Mouse (Mus musculus): ENCODE data around the gene Polr3h. TPM values are rescaled to one million over a fixed set of nuclear protein-coding genes. Genes with fewer than 3 reads are reported as not detected.

The Polr3h gene
- polyA plus RNA-seq, 1 experiment from 2014 or later = 82.6 TPM

DNA sequence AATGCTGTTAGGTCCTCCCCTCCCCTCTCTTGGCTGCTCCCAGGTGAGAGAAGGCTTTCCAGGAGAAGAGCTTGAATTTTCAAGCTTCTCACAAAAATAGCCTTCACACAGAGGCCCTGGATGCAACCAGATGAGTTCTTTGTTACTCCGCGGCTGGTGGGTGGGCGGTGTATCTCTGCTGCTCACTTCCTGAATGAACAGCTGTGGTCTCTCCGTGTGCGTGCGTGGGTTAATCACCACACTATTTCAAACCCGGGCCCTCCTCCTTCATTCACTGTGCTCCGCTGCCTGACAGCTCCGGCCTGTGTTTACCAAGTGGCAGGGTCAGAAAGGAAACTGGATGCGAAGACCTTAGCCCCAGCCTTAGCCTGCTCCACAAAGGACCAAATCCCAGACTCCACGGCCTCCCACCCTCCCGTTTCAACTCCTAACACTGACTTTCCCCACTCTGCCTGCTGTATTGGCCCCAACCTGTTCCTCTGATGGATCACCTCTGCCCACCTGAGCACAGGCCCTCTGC, 7.0 kb upstream of the Polr3h start:
- no peak overlapping the region for H3K27ac ChIP-seq
- 34% methylated on average over 12 of the region's 12 CpGs for WGBS (ENCODE audit: insufficient replicate concordance)
- H3K9me3 ChIP-seq (replicated peaks) = no peaks in the 10 kb centered on the region
- DNase-seq (no peak), ATAC-seq (ENCODE audit: low read depth) (no peak)
- H3K36me3 ChIP-seq = no peaks in the 10 kb centered on the region
- peaks cover 27% of the 10 kb centered on the region for H3K27me3 ChIP-seq
- no peak overlapping the region for H3K9ac ChIP-seq
- H3K4me3 ChIP-seq (replicated peaks) = no peak overlapping the region
- peaks cover 28% of the 10 kb centered on the region for H3K4me1 ChIP-seq (replicated peaks)
- no peak overlapping the region for H3K4me2 ChIP-seq

DNA sequence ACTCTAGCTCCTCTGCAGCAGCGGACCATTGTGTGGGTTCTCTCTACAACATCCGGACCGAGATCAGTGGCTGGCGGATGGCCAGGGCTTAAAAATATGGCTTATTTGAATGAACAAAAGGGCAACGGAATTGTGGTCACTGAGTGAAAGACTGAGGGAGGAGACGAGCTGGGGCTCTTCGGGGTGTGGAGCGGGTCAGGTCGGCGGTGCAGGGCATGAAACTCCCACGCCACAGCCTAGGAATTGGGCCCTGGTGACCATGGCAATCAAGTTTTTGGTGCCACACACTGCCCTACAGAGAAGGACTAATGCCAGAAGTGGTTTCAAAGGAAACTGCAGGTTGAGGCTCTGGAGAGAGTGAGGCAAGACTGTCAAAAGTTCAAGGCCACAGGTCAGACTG, 2.2 kb upstream of the Polr3h start:
- H3K9me3 ChIP-seq (replicated peaks) = no peaks in the 10 kb centered on the region
- 0 out of 2 replicates have a peak, but pooled peaks cover 2% of the 10 kb centered on the region for H3K27me3 ChIP-seq
- no peak for DNase-seq
- H3K4me3 ChIP-seq (replicated peaks) = no peak overlapping the region
- no peak for ATAC-seq (ENCODE audit: low read depth)
- H3K27ac ChIP-seq = peak overlapping the region; percentile 58
- H3K36me3 ChIP-seq = peaks cover 8% of the 10 kb centered on the region
- H3K4me1 ChIP-seq (replicated peaks) = peaks cover 48% of the 10 kb centered on the region
- H3K9ac ChIP-seq = no peak overlapping the region
- no peak overlapping the region for H3K4me2 ChIP-seq
- WGBS (ENCODE audit: insufficient replicate concordance) = 55% methylated on average over 11 of the region's 11 CpGs

DNA sequence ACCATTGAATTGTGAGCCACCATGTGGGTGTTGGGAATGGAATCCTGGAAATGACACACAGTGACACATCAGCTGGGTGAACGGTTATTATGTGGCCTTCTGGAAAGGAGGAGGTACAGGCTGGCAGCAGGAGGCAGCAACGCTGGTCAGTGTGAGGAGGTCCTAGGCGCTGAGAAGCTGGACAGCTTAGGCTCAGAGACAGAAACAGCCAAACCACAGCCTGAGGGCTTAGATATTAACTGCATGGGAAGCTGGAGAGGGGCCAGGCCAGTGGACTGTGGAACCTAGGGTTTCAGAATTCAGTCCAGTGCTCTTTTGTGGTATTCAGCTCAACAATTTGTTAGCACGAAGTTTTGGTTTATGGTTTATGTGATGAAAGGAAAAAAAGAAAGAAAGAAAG, 1.7 kb upstream of the Polr3h start:
- peaks cover 11% of the 10 kb centered on the region for H3K36me3 ChIP-seq
- H3K4me2 ChIP-seq = no peak overlapping the region
- DNase-seq (no peak), ATAC-seq (ENCODE audit: low read depth) (no peak)
- 0 out of 2 replicates have a peak, but pooled peaks cover 2% of the 10 kb centered on the region for H3K27me3 ChIP-seq
- peaks cover 49% of the 10 kb centered on the region for H3K4me1 ChIP-seq (replicated peaks)
- no peaks in the 10 kb centered on the region for H3K9me3 ChIP-seq (replicated peaks)
- no peak overlapping the region for H3K9ac ChIP-seq
- peak overlapping the region; percentile 63 for H3K27ac ChIP-seq
- 38% methylated on average over 4 of the region's 4 CpGs for WGBS (ENCODE audit: insufficient replicate concordance)
- H3K4me3 ChIP-seq (replicated peaks) = no peak overlapping the region

DNA sequence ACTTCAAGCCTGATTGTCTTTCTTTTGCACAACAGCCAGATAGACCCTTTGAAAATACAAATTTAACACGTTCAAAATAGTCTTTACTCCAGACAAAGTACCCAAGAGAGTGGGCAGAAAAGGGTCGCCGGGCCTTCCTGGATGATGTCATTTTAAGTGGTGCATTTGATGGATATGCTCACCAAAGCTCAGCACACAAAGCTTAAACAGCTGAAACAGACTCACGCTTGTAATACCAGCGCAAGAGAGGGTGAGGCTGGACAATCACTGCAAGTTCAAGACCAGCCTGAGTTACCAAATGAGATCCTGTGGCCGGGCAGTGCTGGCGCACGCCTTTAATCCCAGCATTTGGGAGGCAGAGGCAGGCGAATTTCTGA, 394 bp upstream of the Polr3h start:
- H3K4me1 ChIP-seq (replicated peaks) = peaks cover 49% of the 10 kb centered on the region

DNA sequence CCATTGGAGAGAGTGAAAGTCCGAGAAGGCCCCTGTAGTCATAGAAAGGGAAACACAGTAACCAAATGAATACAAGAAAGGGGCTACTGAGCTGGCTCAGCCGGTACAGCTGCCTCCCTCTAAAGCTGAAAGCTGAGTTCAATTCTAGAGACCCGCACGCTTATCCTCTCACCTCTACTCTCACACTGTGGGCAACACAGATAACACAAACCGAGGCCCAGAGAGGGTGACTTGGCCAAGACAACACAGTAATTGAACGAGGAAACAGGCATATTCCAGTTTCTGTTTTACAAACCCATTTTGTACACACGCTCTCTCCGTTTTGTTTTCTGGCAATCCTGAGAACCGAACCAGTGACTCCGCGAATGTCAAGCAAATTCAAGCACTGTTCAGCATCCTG, 1.1 kb downstream of the Polr3h start:
- Histone ChIP-seq H3K9ac (peak overlapping the region; percentile 86), H3K4me1 (replicated peaks) (peaks cover 54% of the 10 kb centered on the region), H3K27ac (peak overlapping the region; percentile 79), H3K9me3 (replicated peaks) (no peaks in the 10 kb centered on the region), H3K27me3 (0 out of 2 replicates have a peak, but pooled peaks cover 2% of the 10 kb centered on the region), H3K36me3 (peaks cover 34% of the 10 kb centered on the region), H3K4me2 (peak overlapping the region; percentile 100), H3K4me3 (replicated peaks) (peak overlapping the region; percentile 81)
- ATAC-seq (ENCODE audit: low read depth) (peak; percentile 61), DNase-seq (peak; percentile 54)
- 33% methylated on average over 11 of the region's 11 CpGs for WGBS (ENCODE audit: insufficient replicate concordance)

More for the DNA sequence above, 394 bp upstream of the Polr3h start:
- Histone ChIP-seq H3K27ac (no peak overlapping the region), H3K9me3 (replicated peaks) (no peaks in the 10 kb centered on the region), H3K9ac (no peak overlapping the region), H3K4me2 (peak overlapping the region; percentile 100), H3K4me3 (replicated peaks) (peak overlapping the region; percentile 15; the same call in 1 of the 2 replicates), H3K36me3 (peaks cover 23% of the 10 kb centered on the region), H3K27me3 (0 out of 2 replicates have a peak, but pooled peaks cover 2% of the 10 kb centered on the region)
- 33% methylated on average over 9 of the region's 9 CpGs for WGBS (ENCODE audit: insufficient replicate concordance)
- ATAC-seq (ENCODE audit: low read depth) (no peak), DNase-seq (no peak)

DNA sequence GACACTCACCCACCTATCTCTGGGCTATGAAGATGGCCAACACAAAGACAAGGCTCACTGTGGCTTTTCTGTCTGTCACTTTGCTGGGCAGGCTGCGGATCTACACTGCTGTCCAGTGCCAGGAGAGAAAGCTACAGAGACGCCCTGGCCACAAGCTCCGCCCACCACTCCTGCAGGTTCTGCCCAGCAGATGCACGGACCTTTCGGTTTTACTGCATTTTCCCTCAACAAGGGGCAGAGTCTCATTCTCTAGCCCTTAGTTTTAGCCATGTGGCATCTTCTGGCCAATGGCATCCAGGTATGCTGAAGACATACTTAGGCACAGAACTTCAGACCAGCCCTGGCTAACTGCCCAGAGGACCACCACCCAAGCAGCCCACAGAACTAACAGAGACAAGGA, 4.8 kb downstream of the Polr3h start:
- WGBS (ENCODE audit: insufficient replicate concordance) = 69% methylated on average over 5 of the region's 5 CpGs
- no peaks in the 10 kb centered on the region for H3K9me3 ChIP-seq (replicated peaks)
- no peaks in the 10 kb centered on the region for H3K27me3 ChIP-seq
- H3K27ac ChIP-seq = no peak overlapping the region
- DNase-seq (no peak), ATAC-seq (ENCODE audit: low read depth) (no peak)
- no peak overlapping the region for H3K4me2 ChIP-seq
- peaks cover 68% of the 10 kb centered on the region for H3K36me3 ChIP-seq
- no peak overlapping the region for H3K9ac ChIP-seq
- no peak overlapping the region for H3K4me3 ChIP-seq (replicated peaks)
- H3K4me1 ChIP-seq (replicated peaks) = peaks cover 36% of the 10 kb centered on the region

DNA sequence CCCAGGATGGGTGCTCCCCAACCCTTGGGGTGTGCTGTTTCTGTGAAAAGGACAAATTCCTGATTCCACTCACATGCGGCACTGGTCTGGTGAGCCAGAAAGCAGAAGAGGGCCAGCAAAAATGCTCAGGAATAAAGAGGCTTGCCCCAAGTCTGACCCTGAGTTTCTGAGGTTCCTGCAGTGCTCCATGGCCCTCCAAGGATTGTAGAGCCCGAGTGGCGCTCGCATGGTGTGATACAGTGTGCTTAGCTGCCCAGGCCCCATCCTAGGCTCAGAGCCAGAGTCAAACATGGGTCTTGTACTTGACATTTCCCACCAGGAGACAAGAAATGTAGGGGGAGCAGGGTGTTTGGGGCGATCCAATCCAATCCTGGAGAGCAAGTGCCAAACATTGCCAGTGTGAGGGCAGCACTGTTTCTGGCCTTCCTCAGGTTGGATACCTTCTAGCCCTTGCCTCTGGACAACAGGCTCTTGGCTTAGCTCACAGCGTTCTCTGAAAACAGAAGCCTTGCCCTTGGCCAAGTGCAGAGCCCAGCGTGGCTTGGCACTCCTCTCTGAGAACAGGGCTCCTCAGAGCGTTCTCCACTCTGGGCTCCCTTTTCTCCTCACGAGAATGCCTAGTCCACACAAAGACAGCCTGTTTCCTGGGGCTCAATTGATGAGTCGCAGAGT, 5.4 kb downstream of the Polr3h start:
- Histone ChIP-seq H3K27me3 (no peaks in the 10 kb centered on the region), H3K4me2 (no peak overlapping the region), H3K9me3 (replicated peaks) (no peaks in the 10 kb centered on the region), H3K36me3 (peaks cover 74% of the 10 kb centered on the region), H3K9ac (no peak overlapping the region), H3K4me3 (replicated peaks) (no peak overlapping the region), H3K4me1 (replicated peaks) (peaks cover 34% of the 10 kb centered on the region), H3K27ac (no peak overlapping the region)
- DNase-seq = no peak
- WGBS (ENCODE audit: insufficient replicate concordance) = 84% methylated on average over 10 of the region's 10 CpGs
- no peak for ATAC-seq (ENCODE audit: low read depth)

DNA sequence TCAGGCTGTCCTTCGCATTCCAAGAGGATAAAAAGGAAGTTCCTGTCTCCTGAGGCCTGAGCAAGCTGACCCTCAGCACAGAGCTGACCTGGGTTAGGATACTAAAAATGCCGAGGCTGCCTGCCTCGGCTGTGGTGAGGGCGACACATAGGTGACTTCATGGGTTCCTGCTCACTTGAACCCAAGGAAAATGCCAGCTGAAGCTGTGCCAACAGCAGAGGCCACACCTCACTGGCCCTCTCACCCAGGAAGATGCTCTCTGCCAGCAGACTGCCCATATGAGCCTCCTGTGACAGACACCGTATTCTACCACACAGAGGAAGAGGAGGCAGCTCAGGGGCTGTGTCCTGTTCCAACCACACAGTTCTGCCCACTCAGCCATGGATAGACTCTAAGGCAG, 7.0 kb downstream of the Polr3h start:
- H3K9me3 ChIP-seq (replicated peaks) = no peaks in the 10 kb centered on the region
- no peaks in the 10 kb centered on the region for H3K27me3 ChIP-seq
- peaks cover 90% of the 10 kb centered on the region for H3K36me3 ChIP-seq
- peaks cover 34% of the 10 kb centered on the region for H3K4me1 ChIP-seq (replicated peaks)
- no peak overlapping the region for H3K9ac ChIP-seq
- WGBS (ENCODE audit: insufficient replicate concordance) = 85% methylated on average over 5 of the region's 5 CpGs
- no peak overlapping the region for H3K27ac ChIP-seq
- H3K4me2 ChIP-seq = no peak overlapping the region
- no peak for DNase-seq
- ATAC-seq (ENCODE audit: low read depth) = no peak
- H3K4me3 ChIP-seq (replicated peaks) = no peak overlapping the region

DNA sequence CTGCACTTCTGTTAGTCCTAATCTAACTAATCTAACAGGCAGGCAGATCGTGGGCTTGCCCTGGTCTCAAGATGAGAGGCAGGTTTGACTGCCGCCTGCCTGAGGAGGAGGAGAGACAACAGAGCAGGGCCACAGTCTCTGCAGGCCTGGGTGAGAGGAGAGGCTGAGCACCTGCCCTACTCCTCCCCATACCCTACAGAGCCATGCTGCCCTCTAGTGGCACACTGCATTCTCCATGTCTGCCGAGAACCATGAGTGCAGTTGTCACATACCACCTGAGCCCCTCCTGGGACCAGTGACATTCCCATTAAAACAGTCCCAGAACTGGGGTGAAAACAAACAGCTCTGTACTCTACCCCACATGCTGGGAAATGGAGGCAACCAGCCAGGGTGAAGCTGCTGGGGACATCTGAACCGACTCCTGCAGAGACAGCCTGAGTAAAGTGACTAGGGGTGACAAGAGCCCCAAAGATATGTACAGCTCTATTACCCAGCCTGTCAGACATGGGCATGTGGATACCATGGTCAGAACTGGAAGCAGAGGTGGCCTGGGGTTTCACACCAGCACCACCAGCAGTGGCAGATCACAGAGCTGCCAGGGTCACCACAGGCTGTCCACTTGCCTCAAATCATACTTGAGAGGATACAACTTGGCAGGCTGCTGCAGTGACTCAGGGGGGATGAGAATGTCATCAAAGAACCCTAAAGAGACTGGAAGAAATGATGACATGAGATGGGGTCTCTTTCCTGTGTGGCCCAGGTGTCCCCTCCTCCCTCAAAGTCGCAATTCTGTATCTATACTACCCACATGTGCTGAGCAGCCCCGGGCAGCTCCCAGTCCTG, 8.2 kb downstream of the Polr3h start:
- H3K9ac ChIP-seq = no peak overlapping the region
- H3K27ac ChIP-seq = 0 out of 2 replicates have a peak overlapping the region, but pooled peaks have one; percentile 25
- no peak overlapping the region for H3K4me2 ChIP-seq
- DNase-seq (peak; percentile 62), ATAC-seq (ENCODE audit: low read depth) (peak; percentile 53)
- WGBS (ENCODE audit: insufficient replicate concordance) = 59% methylated on average over 6 of the region's 6 CpGs
- H3K27me3 ChIP-seq = no peaks in the 10 kb centered on the region
- peaks cover 91% of the 10 kb centered on the region for H3K36me3 ChIP-seq
- no peaks in the 10 kb centered on the region for H3K9me3 ChIP-seq (replicated peaks)
- H3K4me3 ChIP-seq (replicated peaks) = no peak overlapping the region
- peaks cover 30% of the 10 kb centered on the region for H3K4me1 ChIP-seq (replicated peaks)

DNA sequence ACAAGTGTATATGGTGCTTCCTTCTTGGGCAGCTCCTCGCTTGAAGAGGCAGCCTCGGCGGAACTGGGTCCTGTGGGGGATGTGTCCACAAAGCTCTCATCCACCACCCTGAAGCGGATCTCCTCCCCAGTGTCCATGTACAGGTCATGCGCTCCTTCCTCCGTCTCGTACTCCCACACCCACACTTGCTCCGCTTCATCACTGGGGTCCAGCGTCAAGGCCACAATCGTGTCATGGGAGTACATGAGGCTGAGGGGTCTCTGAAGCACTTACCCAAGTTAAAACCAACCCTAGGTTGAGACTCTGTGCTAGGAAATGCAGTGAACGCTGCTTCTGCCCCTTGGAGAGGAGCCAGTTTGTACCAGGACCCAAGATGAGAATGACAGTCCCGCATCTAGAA, 8.8 kb downstream of the Polr3h start:
- Histone ChIP-seq H3K27me3 (no peaks in the 10 kb centered on the region), H3K36me3 (peaks cover 93% of the 10 kb centered on the region), H3K9me3 (replicated peaks) (no peaks in the 10 kb centered on the region), H3K4me2 (no peak overlapping the region), H3K4me1 (replicated peaks) (peaks cover 35% of the 10 kb centered on the region), H3K4me3 (replicated peaks) (no peak overlapping the region), H3K9ac (no peak overlapping the region), H3K27ac (peak overlapping the region; percentile 25; the same call in 1 of the 2 replicates)
- DNase-seq (no peak), ATAC-seq (ENCODE audit: low read depth) (no peak)
- WGBS (ENCODE audit: insufficient replicate concordance) = 89% methylated on average over 12 of the region's 12 CpGs

DNA sequence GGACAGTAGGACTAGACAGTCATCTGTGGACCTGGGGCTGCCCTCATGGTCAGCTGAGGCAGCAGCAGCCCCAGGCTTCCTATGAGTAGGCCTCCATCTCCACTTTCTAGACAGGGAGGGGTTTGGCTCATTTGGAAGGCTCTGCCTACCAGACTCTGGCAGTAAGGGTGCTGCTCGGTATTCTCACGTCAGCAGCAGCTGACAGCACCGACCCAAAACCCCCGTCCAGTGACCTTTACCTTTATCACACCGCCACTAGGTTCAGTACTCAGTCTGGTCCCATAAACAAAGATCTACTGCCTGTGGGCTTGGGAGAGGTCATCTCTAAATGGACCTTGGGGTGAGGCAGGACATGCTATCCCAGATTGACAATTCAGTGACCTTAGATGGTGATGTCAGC, 10.4 kb downstream of the Polr3h start:
- Histone ChIP-seq H3K4me3 (replicated peaks) (no peak overlapping the region), H3K4me2 (no peak overlapping the region), H3K36me3 (peaks cover 95% of the 10 kb centered on the region), H3K27me3 (no peaks in the 10 kb centered on the region), H3K4me1 (replicated peaks) (peaks cover 30% of the 10 kb centered on the region), H3K27ac (peak overlapping the region; percentile 63; the same call in 1 of the 2 replicates), H3K9me3 (replicated peaks) (no peaks in the 10 kb centered on the region), H3K9ac (0 out of 2 replicates have a peak overlapping the region, but pooled peaks have one; percentile 5)
- DNase-seq (no peak), ATAC-seq (ENCODE audit: low read depth) (no peak)
- WGBS (ENCODE audit: insufficient replicate concordance) = 77% methylated on average over 5 of the region's 5 CpGs

Measured in liver, embryonic 13.5 days (tissue).